Mouse (Mus musculus) MEL (cell line): ENCODE results near the gene Setdb2. TPM values are rescaled to one million over a fixed set of nuclear protein-coding genes. Genes with fewer than 3 reads are reported as not detected.
A peak's percentile ranks its signal among the peaks of the same experiment; 100 is the strongest.

Experiments used
- DNase-seq: peaks from one replicate; pipeline ENCODE4 v3.0.0; 2011; ENCODE audit warnings: low read depth, low spot score
- H3K27ac ChIP-seq: 2 replicates; pipeline ENCODE4 v1.5.1; 2012; ENCODE audit warnings: low read depth, mild to moderate bottlenecking, control low read depth, low read length, moderate library complexity; ENCODE audit not compliant: control insufficient read depth
- H3K27me3 ChIP-seq, 2 experiments: fragments of 150-350 bp in 1 of 2; sonication (generic) in 1 of 2; 2 replicates each; pipeline ENCODE4 v1.6.1; 2012; ENCODE audit warnings: low read length in 2 of 2, mild to moderate bottlenecking in 2 of 2, improper control_type of control experiment in 1 of 2, moderate library complexity in 1 of 2; ENCODE audit not compliant: insufficient read depth in 2 of 2, control insufficient read depth in 1 of 2
- H3K36me3 ChIP-seq, 2 experiments: 2 replicates each; pipeline ENCODE4 v1.6.1; 2012 to 2014; ENCODE audit warnings: low read length in 2 of 2, improper control_type of control experiment in 1 of 2, inconsistent platforms in 1 of 2, mild to moderate bottlenecking in 1 of 2; ENCODE audit not compliant: insufficient read depth in 2 of 2, control insufficient read depth in 1 of 2
- H3K4me1 ChIP-seq, 2 experiments: fragments of 150-350 bp in 1 of 2; sonication (generic) in 1 of 2; 2 replicates each; pipeline ENCODE4 v1.6.1; 2012; ENCODE audit warnings: low read length in 2 of 2, improper control_type of control experiment in 1 of 2, mild to moderate bottlenecking in 1 of 2; ENCODE audit not compliant: insufficient read depth in 2 of 2, control insufficient read depth in 1 of 2
- H3K4me3 ChIP-seq, 2 experiments: fragments of 150-350 bp in 1 of 2; sonication (generic) in 1 of 2; 2 replicates each; pipeline ENCODE4 v1.5.1; 2012; ENCODE audit warnings: low read depth in 2 of 2, low read length in 2 of 2, mild to moderate bottlenecking in 2 of 2, moderate library complexity in 2 of 2, control low read depth in 1 of 2, improper control_type of control experiment in 1 of 2; ENCODE audit not compliant: control insufficient read depth in 1 of 2, insufficient read depth in 1 of 2
- H3K79me2 ChIP-seq: 2 replicates; pipeline ENCODE4 v1.6.1; 2012; ENCODE audit warnings: mild to moderate bottlenecking, low read length, moderate library complexity; ENCODE audit not compliant: control insufficient read depth, poor library complexity, insufficient read depth
- H3K9ac ChIP-seq: 2 replicates; pipeline ENCODE4 v1.6.1; 2012; ENCODE audit warnings: low read depth, mild to moderate bottlenecking, control low read depth, low read length, moderate library complexity; ENCODE audit not compliant: control insufficient read depth, poor library complexity, severe bottlenecking
- H3K9me3 ChIP-seq: fragments of 150-350 bp; sonication (generic); replicated peaks from 2 replicates; pipeline ENCODE4 v1.6.1; 2012; ENCODE audit warnings: mild to moderate bottlenecking, low read length, improper control_type of control experiment, moderate library complexity; ENCODE audit not compliant: insufficient read depth
- BHLHE40 ChIP-seq: IDR thresholded peaks from 2 replicates; pipeline ENCODE4 v1.6.1; 2012; ENCODE audit warnings: low read depth, mild to moderate bottlenecking, inconsistent platforms, low read length, improper control_type of control experiment, borderline replicate concordance
- CTCF ChIP-seq, 3 experiments: IDR thresholded peaks in 2 of 3; conservative IDR thresholded peaks in 1 of 3; 2 replicates each; pipeline ENCODE4 v1.5.1; 2011 to 2012; ENCODE audit warnings: low read length in 3 of 3, low read depth in 2 of 3, mild to moderate bottlenecking in 2 of 3, improper control_type of control experiment in 1 of 3, inconsistent platforms in 1 of 3, mixed read lengths in 1 of 3, moderate library complexity in 1 of 3; ENCODE audit not compliant: control insufficient read depth in 1 of 3, insufficient read depth in 1 of 3, poor library complexity in 1 of 3, severe bottlenecking in 1 of 3
- ELF1 ChIP-seq: IDR thresholded peaks from 2 replicates; pipeline ENCODE4 v1.6.1; 2014; ENCODE audit warnings: low read depth, mild to moderate bottlenecking, inconsistent platforms, low read length, improper control_type of control experiment, moderate library complexity
- ETS1 ChIP-seq: IDR thresholded peaks from 2 replicates; pipeline ENCODE4 v1.6.1; 2012; ENCODE audit warnings: low read depth, mild to moderate bottlenecking, inconsistent platforms, low read length, improper control_type of control experiment, moderate library complexity
- GATA1 ChIP-seq: IDR thresholded peaks from 2 replicates; pipeline ENCODE4 v1.6.1; 2011; ENCODE audit warnings: low read depth, low read length, improper control_type of control experiment
- HCFC1 ChIP-seq: IDR thresholded peaks from 2 replicates; pipeline ENCODE4 v1.6.1; 2012; ENCODE audit warnings: low read depth, mild to moderate bottlenecking, inconsistent platforms, low read length, improper control_type of control experiment, moderate library complexity
- JUND ChIP-seq: IDR thresholded peaks from 2 replicates; pipeline ENCODE4 v1.6.1; 2011; ENCODE audit warnings: low read depth, mild to moderate bottlenecking, improper control_type of control experiment, low read length
- KAT2A ChIP-seq: conservative IDR thresholded peaks from 2 replicates; pipeline ENCODE4 v1.6.1; 2012; ENCODE audit warnings: low read depth, low read length, improper control_type of control experiment, inconsistent platforms
- MAX ChIP-seq: IDR thresholded peaks from 2 replicates; pipeline ENCODE4 v1.6.1; 2011; ENCODE audit warnings: low read length, improper control_type of control experiment
- MEF2A ChIP-seq: IDR thresholded peaks from 2 replicates; pipeline ENCODE4 v1.6.1; 2014; ENCODE audit warnings: low read depth, mild to moderate bottlenecking, inconsistent platforms, low read length, improper control_type of control experiment; ENCODE audit not compliant: poor library complexity, insufficient replicate concordance, severe bottlenecking; ENCODE audit errors: extremely low read depth
- MXI1 ChIP-seq: IDR thresholded peaks from 2 replicates; pipeline ENCODE4 v1.6.1; 2011; ENCODE audit warnings: mild to moderate bottlenecking, low read depth, low read length, improper control_type of control experiment
- NELFE ChIP-seq: IDR thresholded peaks from 2 replicates; pipeline ENCODE4 v1.6.1; 2011; ENCODE audit warnings: low read depth, low read length, improper control_type of control experiment
- NRF1 ChIP-seq: IDR thresholded peaks from 2 replicates; pipeline ENCODE4 v1.6.1; 2014; ENCODE audit warnings: low read depth, mild to moderate bottlenecking, inconsistent platforms, low read length, improper control_type of control experiment, moderate library complexity; ENCODE audit not compliant: poor library complexity, insufficient read depth, severe bottlenecking
- POLR2AphosphoS2 ChIP-seq: IDR thresholded peaks from 2 replicates; pipeline ENCODE4 v1.6.1; 2011; ENCODE audit warnings: low read length, improper control_type of control experiment
- POLR2AphosphoS5 ChIP-seq: IDR thresholded peaks from 2 replicates; pipeline ENCODE4 v1.6.1; 2012; ENCODE audit warnings: low read depth, borderline replicate concordance, mild to moderate bottlenecking, inconsistent platforms, low read length, moderate library complexity, mixed read lengths
- RCOR1 ChIP-seq: IDR thresholded peaks from 2 replicates; pipeline ENCODE4 v1.6.1; 2012; ENCODE audit warnings: low read depth, mild to moderate bottlenecking, inconsistent platforms, low read length, improper control_type of control experiment
- SIN3A ChIP-seq: IDR thresholded peaks from 2 replicates; pipeline ENCODE4 v1.6.1; 2012; ENCODE audit warnings: low read length, improper control_type of control experiment, inconsistent platforms
- SMC3 ChIP-seq: IDR thresholded peaks from 2 replicates; pipeline ENCODE4 v1.6.1; 2011; ENCODE audit warnings: low read depth, low read length, improper control_type of control experiment
- TAL1 ChIP-seq: IDR thresholded peaks from 2 replicates; pipeline ENCODE4 v1.6.1; 2012; ENCODE audit warnings: mild to moderate bottlenecking, inconsistent platforms, low read length, moderate library complexity, mixed read lengths
- TBP ChIP-seq: IDR thresholded peaks from 2 replicates; pipeline ENCODE4 v1.8.0; 2011; ENCODE audit warnings: low read depth, low read length, improper control_type of control experiment
- ZNF384 ChIP-seq: IDR thresholded peaks from 2 replicates; pipeline ENCODE4 v1.6.1; 2012; ENCODE audit warnings: low read depth, mild to moderate bottlenecking, inconsistent platforms, low read length, improper control_type of control experiment
- polyA plus RNA-seq, 2 experiments: library from polyadenylated mRNA; stranded (reverse) in 1 of 2; unstranded in 1 of 2; fragments of >175 nt in 1 of 2; fragments of >200 nt in 1 of 2; gene quantifications; 2 replicates each; pipeline versions ENCODE4 v1.2.1 to v1.2.4; 2012; ENCODE audit warnings: low replicate concordance in 2 of 2, low read depth in 1 of 2; ENCODE audit not compliant: insufficient read length in 2 of 2, insufficient read depth in 1 of 2, missing spikeins in 1 of 2
- total RNA-seq: library from RNA; depleted of rRNA; stranded (reverse); fragments of 300-350 nt; gene quantifications from 2 replicates; pipeline ENCODE4 v1.2.3, GENCODE M21; 2012

The Setdb2 gene
- total and polyA plus RNA-seq, 3 experiments = 10.8 to 18.3 TPM; not detected in 1

GRCm38 (mm10) chr14:59440039-59440438 lies 645 bp downstream of the Setdb2 start:
- H3K9me3 ChIP-seq = no peaks in the 10 kb centered on the region
- DNase-seq = peak; percentile 66
- H3K9ac ChIP-seq = peak overlapping the region; percentile 90
- H3K79me2 ChIP-seq = peaks cover 28% of the 10 kb centered on the region
- H3K4me3 ChIP-seq = peak overlapping the region; percentile 85 to 91
- peak overlapping the region; percentile 79 for H3K27ac ChIP-seq
- peaks cover 11 to 17% of the 10 kb centered on the region in 2 experiments for H3K4me1 ChIP-seq
- TF ChIP-seq MXI1 (peak; percentile 87), HCFC1 (peak; percentile 44; the same call in 1 of the 2 replicates), ZNF384 (peak; percentile 24; the same call in 1 of the 2 replicates), JUND (no peak), CTCF (IDR thresholded peaks at IDR 0.05 in 2 of 3, conservative IDR thresholded peaks at IDR 0.05 in 1 of 3; ENCODE audit: control insufficient read depth in 1 of 3, insufficient read depth in 1 of 3, low read depth in 2 of 3, low read length in 3 of 3, poor library complexity in 1 of 3, severe bottlenecking in 1 of 3) (no peak), MAX (no peak; the same call in none of the 2 replicates), KAT2A (no peak), BHLHE40 (no peak), GATA1 (peak; percentile 27; the same call in 1 of the 2 replicates), ETS1 (peak; percentile 67), SIN3A (peak; percentile 61)
- H3K36me3 ChIP-seq = peaks cover 0 to 30% of the 10 kb centered on the region in 2 experiments; a peak in 3 of 4 replicates
- no peaks in the 10 kb centered on the region for H3K27me3 ChIP-seq

GRCm38 (mm10) chr14:59438505-59438904 lies 2.2 kb downstream of the Setdb2 start:
- Histone ChIP-seq H3K27ac (no peak overlapping the region), H3K36me3 (peaks cover 0 to 43% of the 10 kb centered on the region in 2 experiments; a peak in 3 of 4 replicates), H3K9ac (no peak overlapping the region; the same call in 1 of the 2 replicates), H3K27me3 (no peaks in the 10 kb centered on the region), H3K9me3 (no peaks in the 10 kb centered on the region), H3K79me2 (peaks cover 28% of the 10 kb centered on the region), H3K4me1 (peaks cover 16 to 26% of the 10 kb centered on the region in 2 experiments), H3K4me3 (peak overlapping the region in 1 of 2 experiments; percentile 91; a peak in 2 of 4 replicates)
- peak; percentile 44 for DNase-seq
- TF ChIP-seq MEF2A (no peak), ELF1 (no peak), POLR2AphosphoS5 (no peak), TBP (peak; percentile 87), POLR2AphosphoS2 (no peak), GATA1 (peak; percentile 41; the same call in 1 of the 2 replicates), SMC3 (no peak), TAL1 (no peak), ZNF384 (no peak), ETS1 (no peak), MXI1 (no peak), NELFE (no peak), RCOR1 (no peak), NRF1 (no peak)
